Mouse (Mus musculus): ENCODE data around the gene Gm45015.

DNA sequence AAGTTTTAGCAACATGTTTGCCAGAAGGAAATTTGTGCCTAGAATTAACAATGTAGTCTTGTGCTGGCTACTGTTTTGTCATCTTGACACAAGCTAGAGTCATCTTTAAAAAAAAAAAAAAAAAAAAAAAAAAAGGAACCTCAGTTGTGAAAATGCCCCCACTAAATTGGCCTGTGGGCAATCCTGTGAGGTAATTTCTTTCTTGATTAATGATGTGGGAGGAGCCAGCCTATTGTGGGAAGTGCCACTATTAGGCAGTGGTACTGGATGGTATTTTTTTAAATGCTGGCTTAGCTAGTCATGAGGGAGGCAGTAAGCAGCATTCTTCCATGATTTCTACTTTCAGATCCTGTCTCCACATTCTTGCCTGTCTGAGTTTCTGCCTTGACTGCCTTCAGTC is 26.7 kb upstream of the Gm45015 start:
- TF ChIP-seq POLR2A (IDR thresholded peaks at IDR 0.05; ENCODE audit: control insufficient read depth in 1 of 2, insufficient read depth in 1 of 2, low read depth in 1 of 2, low read length in 2 of 2, poor library complexity in 1 of 2) = no peak
- TF ChIP-seq RCOR1 (IDR thresholded peaks at IDR 0.05; ENCODE audit: low read depth, low read length) = no peak
- no peak for TF ChIP-seq NELFE (IDR thresholded peaks at IDR 0.05; ENCODE audit: low read depth, low read length)
- TF ChIP-seq USF1 (IDR thresholded peaks at IDR 0.05; ENCODE audit: low read depth, low read length) = no peak
- TF ChIP-seq MAZ (IDR thresholded peaks at IDR 0.05; ENCODE audit: low read depth, low read length) = no peak
- TF ChIP-seq CTCF (IDR thresholded peaks at IDR 0.05 in 2 of 3, conservative IDR thresholded peaks at IDR 0.05 in 1 of 3; ENCODE audit: control insufficient read depth in 1 of 3, insufficient read depth in 1 of 3, low read depth in 2 of 3, low read length in 3 of 3, poor library complexity in 1 of 3, severe bottlenecking in 1 of 3) = no peak
- no peak for TF ChIP-seq E2F4 (IDR thresholded peaks at IDR 0.05; ENCODE audit: borderline replicate concordance, low read depth, low read length)
- no peak for TF ChIP-seq ZKSCAN1 (IDR thresholded peaks at IDR 0.05; ENCODE audit: low read depth, low read length)
